Mouse (Mus musculus): ENCODE data around the gene Cdan1.

- TF ChIP-seq CTCF (IDR thresholded peaks at IDR 0.05; ENCODE audit: low read depth): no peak
- TF ChIP-seq EP300 (IDR thresholded peaks at IDR 0.05; ENCODE audit: low read depth): no peak
These were observed 23.3 kb upstream of the Cdan1 start for GRCm38 (mm10) chr2:120873192-120873591.

Data from heart, postnatal 0 days (tissue).